Mouse (Mus musculus) megakaryocyte, adult 5-6 weeks (primary cell): Measurements from ENCODE around the gene Poc1b. TPM values are rescaled to one million over a fixed set of nuclear protein-coding genes. Genes with fewer than 3 reads are reported as not detected.

Source experiments
- total RNA-seq, 2 experiments: library from RNA; stranded (forward) in 1 of 2; stranded (reverse) in 1 of 2; fragments of 153-499, 151-499 nt in 1 of 2; fragments of 221-1000, 200-1000 nt in 1 of 2; gene quantifications; 2 replicates each; pipeline versions ENCODE4 v1.2.3 to v1.2.4; 2015 to 2017

The Poc1b gene
- total RNA-seq, 2 experiments from 2014 or later = 9.1 to 18.5 TPM

Other genes starting within 250 kb of the Poc1b start
- 81.2 and 94.2 TPM in 2 replicates for gene Atp2b1, start 192.6 kb upstream of the Poc1b start, total RNA-seq (2015)
- gene Atp2b1, start 192.6 kb upstream of the Poc1b start, total RNA-seq (2017) = 118 and 132 TPM in 2 replicates
- gene Galnt4, start 1.1 kb downstream of the Poc1b start, total RNA-seq (2015) = 8.5 and 9.9 TPM in 2 replicates
- gene Galnt4, start 1.1 kb downstream of the Poc1b start, total RNA-seq (2017) = 9.2 and 12.6 TPM in 2 replicates
- not detected in 2 replicates for gene Phxr2, start 19.3 kb downstream of the Poc1b start, total RNA-seq (2015)
- not detected in 2 replicates for gene Phxr2, start 19.3 kb downstream of the Poc1b start, total RNA-seq (2017)
- gene Dusp6, start 156.2 kb downstream of the Poc1b start, total RNA-seq (2015) = 47.6 and 51.1 TPM in 2 replicates
- 43.1 and 48.9 TPM in 2 replicates for gene Dusp6, start 156.2 kb downstream of the Poc1b start, total RNA-seq (2017)